Mouse (Mus musculus) heart, embryonic 14.5 days (tissue): ENCODE measurements at regions not wholly inside any gene's neighbourhood (a gene's known extent, or its start where the extent isn't known, plus 50 kb on each side); places are given as distances from the start of the nearest gene placed in this dataset.

Source experiments
- ATAC-seq: fragments of 200-750 bp; cut with Nextera tagmentation; 2 replicates; pipeline ENCODE4 v1.8.0; 2017; ENCODE audit warnings: low read depth, moderate TSS enrichment; ENCODE audit not compliant: insufficient number of reproducible peaks, insufficient read depth, low FRiP score
- H3K27ac ChIP-seq, 2 experiments: fragments of 200-500 bp in 1 of 2; fragments of 300-500 bp in 1 of 2; sonication (generic) in 1 of 2; replicated peaks in 1 of 2; 2 replicates each; pipeline ENCODE4 v1.5.1; 2012 to 2014; ENCODE audit warnings: low read depth in 2 of 2, low read length in 2 of 2, control low read depth in 1 of 2, mild to moderate bottlenecking in 1 of 2, mixed read lengths in 1 of 2; ENCODE audit not compliant: control insufficient read depth in 1 of 2, insufficient read depth in 1 of 2
- H3K27me3 ChIP-seq: fragments of 300-500 bp; sonication (generic); 2 replicates; pipeline ENCODE4 v1.6.1; 2014; ENCODE audit warnings: mild to moderate bottlenecking, low read length, control low read depth; ENCODE audit not compliant: control insufficient read depth, insufficient read depth
- H3K36me3 ChIP-seq: fragments of 300-500 bp; sonication (generic); 2 replicates; pipeline ENCODE4 v1.6.1; 2014; ENCODE audit warnings: mild to moderate bottlenecking, control low read depth, low read length, mixed read lengths; ENCODE audit not compliant: control insufficient read depth, insufficient read depth
- H3K4me1 ChIP-seq, 2 experiments: fragments of 200-500 bp in 1 of 2; fragments of 300-500 bp in 1 of 2; sonication (generic) in 1 of 2; 2 replicates each; pipeline ENCODE4 v1.6.1; 2012 to 2014; ENCODE audit warnings: low read length in 2 of 2, control low read depth in 1 of 2, mixed read lengths in 1 of 2; ENCODE audit not compliant: control insufficient read depth in 2 of 2, insufficient read depth in 2 of 2
- H3K4me2 ChIP-seq: fragments of 300-500 bp; sonication (generic); 2 replicates; pipeline ENCODE4 v1.6.1; 2014; ENCODE audit warnings: mild to moderate bottlenecking, low read length
- H3K4me3 ChIP-seq, 2 experiments: fragments of 200-500 bp in 1 of 2; fragments of 300-500 bp in 1 of 2; sonication (generic) in 1 of 2; 2 replicates each; pipeline ENCODE4 v1.5.1; 2012 to 2014; ENCODE audit warnings: low read length in 2 of 2, mild to moderate bottlenecking in 2 of 2, control low read depth in 1 of 2, low read depth in 1 of 2, moderate library complexity in 1 of 2; ENCODE audit not compliant: control insufficient read depth in 1 of 2, insufficient read depth in 1 of 2
- H3K9ac ChIP-seq: fragments of 300-500 bp; sonication (generic); 2 replicates; pipeline ENCODE4 v1.6.1; 2014; ENCODE audit warnings: mild to moderate bottlenecking, low read length
- H3K9me3 ChIP-seq: fragments of 300-500 bp; sonication (generic); 2 replicates; pipeline ENCODE4 v1.6.1; 2016; ENCODE audit warnings: low read length, control low read depth; ENCODE audit not compliant: control insufficient read depth
- WGBS: fragments of 180-500 bp; shearing (Covaris S2); extraction: QIAGEN DNeasy Blood & Tissue Kit; methylation state at CpG from one replicate; pipeline ENCODE4 v1.1.7; 2014; 5-methylcytosine and 5-hydroxymethylcytosine counted together

DNA sequence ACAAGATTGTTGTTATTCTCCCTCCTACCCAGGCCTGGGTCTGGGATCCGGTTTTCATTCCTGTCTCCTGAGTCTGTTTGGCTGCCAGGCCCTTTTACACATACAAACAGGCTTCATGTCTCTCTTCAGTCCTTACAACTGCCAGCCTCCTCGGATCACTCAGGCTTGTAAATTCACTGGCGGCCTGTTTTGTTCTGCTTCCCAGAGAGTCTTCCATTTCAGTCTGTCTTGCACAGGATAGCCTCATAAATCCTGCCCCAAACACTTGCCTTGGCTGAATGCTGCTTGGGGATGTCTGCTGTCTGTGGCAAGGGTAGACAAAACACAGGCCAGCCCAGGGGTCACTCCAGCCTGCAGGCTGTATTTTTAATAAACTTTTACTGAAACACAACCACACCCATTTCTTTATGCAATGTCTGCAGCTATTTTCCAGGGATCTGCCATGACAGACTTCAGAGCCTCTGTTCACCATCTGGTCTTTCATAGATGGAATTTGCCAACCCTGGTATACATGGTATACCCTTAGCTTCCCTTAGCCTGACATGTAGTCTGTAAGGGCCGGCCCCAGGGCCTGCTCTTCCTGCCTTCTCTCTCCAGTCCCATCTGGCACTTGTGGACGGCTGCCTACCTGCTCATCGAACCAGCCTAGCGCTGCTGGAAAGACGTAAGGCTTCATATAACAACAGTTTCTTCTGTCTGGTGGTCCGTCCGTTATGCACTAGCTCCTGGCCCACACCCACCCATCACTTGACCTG is 149.0 kb upstream of the Mocs1 start:
- Histone ChIP-seq H3K4me1 (no peaks in the 10 kb centered on the region), H3K4me2 (no peak overlapping the region), H3K27me3 (no peaks in the 10 kb centered on the region), H3K36me3 (no peaks in the 10 kb centered on the region), H3K4me3 (no peak overlapping the region), H3K9ac (no peak overlapping the region), H3K27ac (no peak overlapping the region), H3K9me3 (no peaks in the 10 kb centered on the region)
- no peak for ATAC-seq
- WGBS = 77% methylated on average over 10 of the region's 10 CpGs

DNA sequence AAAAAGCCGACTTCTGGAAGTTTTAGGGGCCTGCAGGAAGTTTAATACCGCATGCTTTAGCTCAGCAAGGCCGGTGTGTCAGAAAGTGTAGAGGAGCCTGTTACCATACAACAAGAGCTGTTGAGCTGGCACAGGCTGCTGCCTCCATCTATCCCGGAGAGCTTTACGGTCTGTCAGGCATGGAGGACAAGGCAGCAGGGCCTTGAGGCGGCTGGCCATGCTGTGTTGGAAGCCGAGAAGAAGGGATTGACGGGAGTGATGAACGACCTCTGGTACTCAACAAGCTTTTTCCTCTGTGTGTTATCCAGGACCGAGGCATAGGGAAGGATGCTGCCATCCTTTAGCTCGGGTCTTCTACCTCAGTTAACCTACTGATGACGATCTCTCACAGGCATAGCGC is 146.8 kb upstream of the Mocs1 start:
- no peaks in the 10 kb centered on the region for H3K27me3 ChIP-seq
- H3K27ac ChIP-seq = no peak overlapping the region
- no peaks in the 10 kb centered on the region for H3K36me3 ChIP-seq
- H3K4me3 ChIP-seq = no peak overlapping the region
- no peaks in the 10 kb centered on the region for H3K4me1 ChIP-seq
- WGBS = 76% methylated on average over 13 of the region's 13 CpGs
- no peak overlapping the region for H3K4me2 ChIP-seq
- ATAC-seq = no peak
- no peak overlapping the region for H3K9ac ChIP-seq
- H3K9me3 ChIP-seq = no peaks in the 10 kb centered on the region

DNA sequence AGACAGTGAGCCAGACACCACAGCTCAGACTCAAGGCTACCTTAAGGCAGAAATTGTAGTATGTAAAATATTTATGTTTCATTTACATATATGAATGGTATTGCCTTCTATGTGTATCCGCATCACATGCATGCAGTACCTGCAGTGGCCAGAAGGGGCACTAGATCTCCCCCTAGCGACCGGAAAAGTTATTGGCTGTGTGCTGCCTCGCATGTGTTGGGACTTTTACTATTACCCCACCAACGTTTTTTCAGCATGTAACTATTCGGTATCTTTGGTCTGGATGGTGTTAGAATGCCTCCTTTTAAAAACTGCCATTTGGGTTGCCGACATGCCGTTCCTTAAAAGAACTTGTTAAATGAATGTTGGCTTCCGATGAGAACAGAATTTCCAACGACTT is 145.7 kb upstream of the Mocs1 start:
- Histone ChIP-seq H3K36me3 (no peaks in the 10 kb centered on the region), H3K9me3 (no peaks in the 10 kb centered on the region), H3K27ac (no peak overlapping the region), H3K27me3 (no peaks in the 10 kb centered on the region), H3K9ac (no peak overlapping the region), H3K4me2 (no peak overlapping the region), H3K4me1 (no peaks in the 10 kb centered on the region), H3K4me3 (no peak overlapping the region)
- WGBS = 78% methylated on average over 10 of the region's 10 CpGs
- no peak for ATAC-seq

DNA sequence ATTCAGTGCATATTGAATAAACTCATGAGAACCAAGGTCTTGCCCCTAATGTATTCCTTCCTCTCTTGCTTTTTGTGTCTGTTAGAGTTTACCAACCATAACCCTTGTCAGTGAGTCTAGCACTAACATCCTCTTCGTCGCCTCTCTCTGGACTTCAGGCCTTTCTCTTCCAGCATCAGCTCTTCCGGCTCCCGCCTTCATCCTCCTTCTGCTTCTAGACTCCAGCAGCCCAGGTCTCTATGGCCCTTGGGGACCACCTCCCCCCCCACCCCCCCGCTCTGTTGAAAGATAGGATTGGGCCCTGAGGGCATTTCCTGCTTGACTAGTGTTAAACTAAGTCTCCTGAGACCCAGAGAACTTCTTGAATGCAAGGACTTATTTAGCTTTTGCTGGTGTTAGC is 144.7 kb upstream of the Mocs1 start:
- Histone ChIP-seq H3K27me3 (no peaks in the 10 kb centered on the region), H3K4me2 (no peak overlapping the region), H3K9ac (no peak overlapping the region), H3K36me3 (no peaks in the 10 kb centered on the region), H3K4me3 (no peak overlapping the region), H3K27ac (no peak overlapping the region), H3K4me1 (no peaks in the 10 kb centered on the region), H3K9me3 (no peaks in the 10 kb centered on the region)
- no peak for ATAC-seq
- 82% methylated on average over 5 of the region's 5 CpGs for WGBS

DNA sequence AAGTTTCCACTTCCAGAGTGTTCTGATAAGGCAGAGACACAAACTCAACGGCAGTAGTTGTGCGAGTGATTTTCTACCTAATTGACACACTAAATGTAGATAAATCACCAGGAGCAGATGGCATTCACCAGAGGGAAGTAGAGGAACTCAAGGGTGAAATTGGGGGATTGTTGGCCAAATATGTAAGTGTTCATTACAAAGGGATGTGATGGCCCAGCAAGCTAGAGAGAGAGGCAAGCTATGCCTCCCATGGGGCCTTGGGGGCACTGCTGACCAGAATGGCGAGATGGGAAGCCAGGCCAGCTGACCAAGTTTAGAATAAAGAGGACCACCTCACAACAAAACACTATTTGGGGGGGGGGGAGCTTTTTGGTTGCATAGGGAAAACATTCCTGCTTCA is 136.5 kb upstream of the Mocs1 start:
- Histone ChIP-seq H3K36me3 (no peaks in the 10 kb centered on the region), H3K4me2 (no peak overlapping the region)
- ATAC-seq = no peak

DNA sequence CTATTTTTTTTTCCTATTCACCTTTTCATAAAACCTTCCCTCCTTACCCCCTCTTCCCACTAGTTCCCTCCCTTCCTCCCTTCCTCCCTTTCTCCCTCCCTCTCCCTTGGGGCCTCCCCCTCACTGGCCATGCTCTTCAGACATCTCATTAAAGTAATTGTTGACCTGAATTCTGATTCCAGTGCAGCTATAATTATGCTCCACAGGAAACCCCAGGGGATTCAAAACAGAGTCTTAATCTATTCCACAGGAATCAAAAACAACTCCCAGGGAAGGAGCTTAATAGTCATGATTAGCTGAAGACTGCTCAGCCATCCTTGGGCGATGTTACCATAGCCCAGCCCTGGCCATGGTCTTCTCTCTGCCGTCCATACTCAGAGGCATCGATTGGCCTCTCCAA is 123.7 kb upstream of the Mocs1 start:
- Histone ChIP-seq H3K9ac (no peak overlapping the region), H3K4me3 (no peak overlapping the region), H3K36me3 (no peaks in the 10 kb centered on the region), H3K4me1 (no peaks in the 10 kb centered on the region), H3K9me3 (no peaks in the 10 kb centered on the region), H3K27me3 (no peaks in the 10 kb centered on the region), H3K4me2 (no peak overlapping the region), H3K27ac (no peak overlapping the region)
- no peak for ATAC-seq
- WGBS = 82% methylated on average over 3 of the region's 3 CpGs

More for the DNA sequence above, 136.5 kb upstream of the Mocs1 start:
- Histone ChIP-seq H3K4me1 (no peaks in the 10 kb centered on the region), H3K4me3 (no peak overlapping the region), H3K27me3 (no peaks in the 10 kb centered on the region), H3K9me3 (no peaks in the 10 kb centered on the region), H3K27ac (no peak overlapping the region), H3K9ac (no peak overlapping the region)
- 69% methylated on average over 3 of the region's 3 CpGs for WGBS

DNA sequence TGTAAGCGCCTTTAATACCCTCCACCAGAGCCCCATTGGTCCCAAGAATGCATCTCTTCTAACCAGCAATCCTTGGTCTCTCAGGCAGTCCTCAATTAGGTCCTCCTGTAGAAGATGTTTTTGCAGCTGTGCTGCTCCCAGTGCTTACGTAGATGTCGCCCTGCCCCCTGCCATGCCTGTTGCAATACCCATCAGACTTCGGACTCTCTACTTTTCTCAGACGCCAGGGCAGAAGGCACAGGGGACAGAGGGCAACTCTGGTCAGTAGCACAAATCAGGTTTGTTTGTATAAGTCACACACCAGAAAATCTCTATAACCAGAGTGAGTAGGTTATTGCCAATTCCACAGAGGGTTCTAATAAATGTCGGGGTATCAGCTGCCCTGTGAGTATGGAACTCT is 123.0 kb upstream of the Mocs1 start:
- Histone ChIP-seq H3K27ac (no peak overlapping the region), H3K4me3 (no peak overlapping the region), H3K36me3 (no peaks in the 10 kb centered on the region), H3K9ac (no peak overlapping the region), H3K4me2 (no peak overlapping the region), H3K4me1 (no peaks in the 10 kb centered on the region), H3K27me3 (no peaks in the 10 kb centered on the region), H3K9me3 (no peaks in the 10 kb centered on the region)
- 72% methylated on average over 6 of the region's 6 CpGs for WGBS
- ATAC-seq = no peak

DNA sequence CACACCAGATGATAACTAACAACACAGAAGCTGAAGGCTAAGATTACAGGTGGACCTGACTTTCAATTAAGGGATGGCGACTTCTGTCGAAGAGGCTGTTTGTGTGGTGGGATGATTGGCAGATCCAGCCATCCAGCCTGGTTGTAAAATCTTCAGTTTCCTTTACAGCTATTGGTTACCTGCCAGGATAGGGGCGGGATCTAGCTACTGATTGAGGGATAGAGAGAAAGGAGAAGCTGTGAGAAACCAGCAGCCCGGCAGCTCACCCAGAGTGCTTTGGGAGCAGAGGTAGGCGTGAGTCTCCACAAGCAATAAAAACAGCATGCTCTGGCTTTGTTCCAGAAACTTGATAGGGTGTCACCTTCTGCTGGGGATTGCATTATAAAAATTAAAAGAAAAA is 119.1 kb upstream of the Mocs1 start:
- H3K4me1 ChIP-seq = no peaks in the 10 kb centered on the region
- H3K9ac ChIP-seq = no peak overlapping the region
- H3K9me3 ChIP-seq = no peaks in the 10 kb centered on the region
- no peak for ATAC-seq
- 19% methylated on average over 5 of the region's 5 CpGs for WGBS
- no peaks in the 10 kb centered on the region for H3K27me3 ChIP-seq
- H3K4me2 ChIP-seq = peak overlapping the region; percentile 25; the same call in 1 of the 2 replicates
- H3K27ac ChIP-seq = no peak overlapping the region
- no peaks in the 10 kb centered on the region for H3K36me3 ChIP-seq
- H3K4me3 ChIP-seq = no peak overlapping the region; a peak in 1 of 4 replicates
